Mouse (Mus musculus) small intestine, adult 2 months (tissue): ENCODE data around the gene Tuba8.

Experiments used
- CTCF ChIP-seq: fragments of 200-500 bp; IDR thresholded peaks from 2 replicates; pipeline ENCODE4 v1.5.1; 2012; ENCODE audit warnings: low read depth, mild to moderate bottlenecking, control low read depth, inconsistent platforms, low read length, moderate library complexity, mixed read lengths; ENCODE audit not compliant: insufficient replicate concordance, insufficient read length; ENCODE audit errors: extremely low read depth
- POLR2A ChIP-seq: fragments of 200-500 bp; IDR thresholded peaks from 2 replicates; pipeline ENCODE4 v1.6.1; 2012; ENCODE audit warnings: low read depth, mild to moderate bottlenecking, control low read depth, inconsistent platforms, low read length, moderate library complexity

DNA sequence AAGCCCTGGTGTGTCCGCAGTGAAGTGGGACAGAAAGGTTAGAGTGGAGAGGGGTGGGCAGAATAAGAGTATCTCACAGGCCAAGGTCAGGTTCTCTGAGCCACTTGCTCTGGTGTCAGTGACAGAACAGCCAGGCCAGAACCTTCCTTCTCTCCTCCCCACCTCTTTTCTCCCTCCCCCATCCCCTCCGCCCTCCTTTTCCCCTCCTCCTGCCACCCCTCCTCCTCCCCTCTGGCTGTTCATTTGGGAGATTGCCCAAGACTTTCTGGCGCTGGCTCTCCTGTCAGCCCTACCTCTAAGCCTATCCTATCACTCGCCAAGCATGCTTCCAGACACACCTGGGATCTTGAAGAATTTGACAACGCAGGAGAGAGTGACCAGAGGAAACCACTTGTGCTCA lies 1.2 kb downstream of the Tuba8 start:
- no peak for TF ChIP-seq CTCF
- TF ChIP-seq POLR2A: no peak
